Mouse (Mus musculus): Measurements from ENCODE around the gene Scaf1. TPM values are rescaled to one million over a fixed set of nuclear protein-coding genes. Genes with fewer than 3 reads are reported as not detected.

The Scaf1 gene
- polyA plus RNA-seq, 1 experiment from 2014 or later = 20.1 TPM

- DNase-seq (ENCODE audit: low spot score) = no peak
Measured at GRCm38 (mm10) chr7:44957183-44957835, 58.9 kb downstream of the Scaf1 start.

GRCm38 (mm10) chr7:44956266-44956665 is 59.9 kb downstream of the Scaf1 start:
- DNase-seq (ENCODE audit: low spot score) = no peak

GRCm38 (mm10) chr7:44955628-44956027 is 60.5 kb downstream of the Scaf1 start:
- DNase-seq (ENCODE audit: low spot score) = peak; percentile 32

GRCm38 (mm10) chr7:44954091-44954885 is 61.9 kb downstream of the Scaf1 start:
- no peak for DNase-seq (ENCODE audit: low spot score)

GRCm38 (mm10) chr7:44953561-44953960 is 62.6 kb downstream of the Scaf1 start:
- DNase-seq (ENCODE audit: low spot score) = no peak

Small RNA genes lying within 50 kb of the gene (microRNA-seq; reads per million reads assigned to microRNA genes)
- gene Mir7054 (ENCODE audit: borderline number of aligned reads) = not detected

Other genes starting within 250 kb of the Scaf1 start
- gene Nup62, start 200.3 kb downstream of the Scaf1 start, polyA plus RNA-seq (2015; fragmentation: Nextera tagmentation; extraction: Ambion mirVana) = 88.1 and 109 TPM in 2 replicates
- gene Il4i1, start 200.0 kb downstream of the Scaf1 start, polyA plus RNA-seq (2015; fragmentation: Nextera tagmentation; extraction: Ambion mirVana) = 23.6 and 28.0 TPM in 2 replicates
- gene Atf5, start 199.7 kb downstream of the Scaf1 start, polyA plus RNA-seq (2015; fragmentation: Nextera tagmentation; extraction: Ambion mirVana) = 3.4 and 3.7 TPM in 2 replicates
- 47.3 and 49.2 TPM in 2 replicates for gene Akt1s1, start 167.4 kb downstream of the Scaf1 start, polyA plus RNA-seq (2015; fragmentation: Nextera tagmentation; extraction: Ambion mirVana)
- 56.5 and 60.3 TPM in 2 replicates for gene Tbc1d17, start 167.3 kb downstream of the Scaf1 start, polyA plus RNA-seq (2015; fragmentation: Nextera tagmentation; extraction: Ambion mirVana)
- 61.8 and 63.4 TPM in 2 replicates for gene Pnkp, start 159.2 kb downstream of the Scaf1 start, polyA plus RNA-seq (2015; fragmentation: Nextera tagmentation; extraction: Ambion mirVana)
- gene Ptov1, start 146.6 kb downstream of the Scaf1 start, polyA plus RNA-seq (2015; fragmentation: Nextera tagmentation; extraction: Ambion mirVana) = 147 and 158 TPM in 2 replicates
- gene Med25, start 123.7 kb downstream of the Scaf1 start, polyA plus RNA-seq (2015; fragmentation: Nextera tagmentation; extraction: Ambion mirVana) = 59.0 and 60.0 TPM in 2 replicates
- gene Fuz, start 120.3 kb downstream of the Scaf1 start, polyA plus RNA-seq (2015; fragmentation: Nextera tagmentation; extraction: Ambion mirVana) = 13.2 and 13.8 TPM in 2 replicates
- gene Ap2a1, start 86.9 kb downstream of the Scaf1 start, polyA plus RNA-seq (2015; fragmentation: Nextera tagmentation; extraction: Ambion mirVana) = 34.5 and 37.5 TPM in 2 replicates
- 0.23 and 0.25 TPM in 2 replicates for gene Tsks, start 73.2 kb downstream of the Scaf1 start, polyA plus RNA-seq (2015; fragmentation: Nextera tagmentation; extraction: Ambion mirVana)
- 1.2 and 2.0 TPM in 2 replicates for gene Cpt1c, start 41.5 kb downstream of the Scaf1 start, polyA plus RNA-seq (2015; fragmentation: Nextera tagmentation; extraction: Ambion mirVana)
- gene Prmt1, start 29.8 kb downstream of the Scaf1 start, polyA plus RNA-seq (2015; fragmentation: Nextera tagmentation; extraction: Ambion mirVana) = 364 and 365 TPM in 2 replicates
- gene Irf3, start 18.7 kb downstream of the Scaf1 start, polyA plus RNA-seq (2015; fragmentation: Nextera tagmentation; extraction: Ambion mirVana) = 138 and 145 TPM in 2 replicates
- gene Bcl2l12, start 17.7 kb downstream of the Scaf1 start, polyA plus RNA-seq (2015; fragmentation: Nextera tagmentation; extraction: Ambion mirVana) = 66.6 and 68.8 TPM in 2 replicates
- gene Rras, start 1.6 kb upstream of the Scaf1 start, polyA plus RNA-seq (2015; fragmentation: Nextera tagmentation; extraction: Ambion mirVana) = 35.8 and 37.0 TPM in 2 replicates
- 7.6 and 9.0 TPM in 2 replicates for gene Prr12, start 36.5 kb upstream of the Scaf1 start, polyA plus RNA-seq (2015; fragmentation: Nextera tagmentation; extraction: Ambion mirVana)
- gene Nosip, start 46.1 kb upstream of the Scaf1 start, polyA plus RNA-seq (2015; fragmentation: Nextera tagmentation; extraction: Ambion mirVana) = 84.4 and 86.3 TPM in 2 replicates
- 9.9 and 10.0 TPM in 2 replicates for gene Prrg2, start 46.3 kb upstream of the Scaf1 start, polyA plus RNA-seq (2015; fragmentation: Nextera tagmentation; extraction: Ambion mirVana)
- gene Rcn3, start 75.9 kb upstream of the Scaf1 start, polyA plus RNA-seq (2015; fragmentation: Nextera tagmentation; extraction: Ambion mirVana) = 41.4 and 41.8 TPM in 2 replicates
- gene Fcgrt, start 87.5 kb upstream of the Scaf1 start, polyA plus RNA-seq (2015; fragmentation: Nextera tagmentation; extraction: Ambion mirVana) = 42.6 and 47.6 TPM in 2 replicates
- 2,260 and 2,287 TPM in 2 replicates for gene Rps11, start 108.1 kb upstream of the Scaf1 start, polyA plus RNA-seq (2015; fragmentation: Nextera tagmentation; extraction: Ambion mirVana)
- 2,581 and 2,590 TPM in 2 replicates for gene Rpl13a, start 112.4 kb upstream of the Scaf1 start, polyA plus RNA-seq (2015; fragmentation: Nextera tagmentation; extraction: Ambion mirVana)
- gene Gm45713, start 119.9 kb upstream of the Scaf1 start, polyA plus RNA-seq (2015; fragmentation: Nextera tagmentation; extraction: Ambion mirVana) = 1.5 and 2.2 TPM in 2 replicates
- 21.5 and 24.5 TPM in 2 replicates for gene Flt3l, start 120.1 kb upstream of the Scaf1 start, polyA plus RNA-seq (2015; fragmentation: Nextera tagmentation; extraction: Ambion mirVana)
- gene Pih1d1, start 137.9 kb upstream of the Scaf1 start, polyA plus RNA-seq (2015; fragmentation: Nextera tagmentation; extraction: Ambion mirVana) = 88.2 and 93.1 TPM in 2 replicates
- 41.6 and 43.3 TPM in 2 replicates for gene Aldh16a1, start 138.2 kb upstream of the Scaf1 start, polyA plus RNA-seq (2015; fragmentation: Nextera tagmentation; extraction: Ambion mirVana)
- 0.06 TPM in 1 of 2 replicates, not detected in the other for gene Slc17a7, start 147.6 kb upstream of the Scaf1 start, polyA plus RNA-seq (2015; fragmentation: Nextera tagmentation; extraction: Ambion mirVana)
- gene Gfy, start 163.2 kb upstream of the Scaf1 start, polyA plus RNA-seq (2015; fragmentation: Nextera tagmentation; extraction: Ambion mirVana) = not detected in 2 replicates
- not detected in 2 replicates for gene Pth2, start 164.6 kb upstream of the Scaf1 start, polyA plus RNA-seq (2015; fragmentation: Nextera tagmentation; extraction: Ambion mirVana)
- gene Ccdc155, start 188.5 kb upstream of the Scaf1 start, polyA plus RNA-seq (2015; fragmentation: Nextera tagmentation; extraction: Ambion mirVana) = 0.20 and 0.37 TPM in 2 replicates
- gene Dkkl1, start 195.8 kb upstream of the Scaf1 start, polyA plus RNA-seq (2015; fragmentation: Nextera tagmentation; extraction: Ambion mirVana) = 5.1 and 7.6 TPM in 2 replicates
- 4.8 and 5.1 TPM in 2 replicates for gene Tead2, start 199.4 kb upstream of the Scaf1 start, polyA plus RNA-seq (2015; fragmentation: Nextera tagmentation; extraction: Ambion mirVana)
- gene Cd37, start 222.8 kb upstream of the Scaf1 start, polyA plus RNA-seq (2015; fragmentation: Nextera tagmentation; extraction: Ambion mirVana) = 143 and 146 TPM in 2 replicates
- gene Slc6a16, start 224.7 kb upstream of the Scaf1 start, polyA plus RNA-seq (2015; fragmentation: Nextera tagmentation; extraction: Ambion mirVana) = 0.17 TPM in 1 of 2 replicates, not detected in the other